Mouse (Mus musculus): Measurements from ENCODE around the gene Tesc. TPM values are rescaled to one million over a fixed set of nuclear protein-coding genes. Genes with fewer than 3 reads are reported as not detected.

Tesc gene
- not detected for total RNA-seq (2023)

DNA sequence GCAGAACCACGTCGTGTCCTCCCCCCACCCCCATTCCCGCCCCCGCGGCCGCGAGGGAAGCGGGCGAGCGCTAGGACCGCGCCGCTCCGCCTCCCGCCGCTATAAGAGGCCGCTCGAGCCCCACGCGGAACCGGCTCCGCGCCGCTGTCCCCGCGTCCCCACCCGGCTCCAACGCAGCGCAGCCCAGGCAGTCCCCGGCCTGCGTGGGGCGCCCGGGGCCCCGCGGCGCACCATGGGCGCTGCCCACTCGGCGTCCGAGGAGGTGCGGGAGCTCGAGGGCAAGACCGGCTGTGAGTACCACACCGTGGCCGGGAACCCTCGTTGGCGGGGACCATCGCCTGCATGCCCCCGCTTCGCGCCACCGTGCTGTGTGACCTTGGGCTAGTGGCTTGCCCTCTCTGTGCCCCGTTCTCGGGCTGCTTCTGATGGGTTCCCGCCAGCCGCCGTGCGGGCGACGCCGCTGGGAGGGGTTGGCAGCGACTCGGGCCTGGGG is at the start of gene Tesc:
Gene Tesc, plus strand, starts transcription at position 46 of the 493 bp plus-strand sequence.

Other genes with a start within 250 kb of the Tesc start
- gene Nos1, start 246.7 kb upstream of the Tesc start, total RNA-seq (2023): 10 to 100 TPM in 1 of 2 experiments, 1 to 10 TPM in 1; 6.6 to 11.7 TPM
- 10 to 100 TPM; 10.2 to 14.2 TPM for gene Fbxo21, start 51.0 kb upstream of the Tesc start, total RNA-seq (2023)
- gene Fbxw8, start 127.7 kb downstream of the Tesc start, total RNA-seq (2023): 10 to 100 TPM; 19.4 to 20.9 TPM
- not detected for gene Hrk, start 136.9 kb downstream of the Tesc start, total RNA-seq (2023)
- not detected for gene Rnft2, start 217.4 kb downstream of the Tesc start, total RNA-seq (2023)
- 1 to 10 TPM; 5.8 to 6.1 TPM for gene 2410131K14Rik, start 217.5 kb downstream of the Tesc start, total RNA-seq (2023)

Measured in monocyte, adult 59 days (primary cell).